Mouse (Mus musculus) MEL (cell line): ENCODE results near the gene Cma1.

ENCODE experiments used
- CTCF ChIP-seq, 3 experiments: IDR thresholded peaks in 2 of 3; conservative IDR thresholded peaks in 1 of 3; 2 replicates each; pipeline ENCODE4 v1.5.1; 2011 to 2012; ENCODE audit warnings: low read length in 3 of 3, low read depth in 2 of 3, mild to moderate bottlenecking in 2 of 3, improper control_type of control experiment in 1 of 3, inconsistent platforms in 1 of 3, mixed read lengths in 1 of 3, moderate library complexity in 1 of 3; ENCODE audit not compliant: control insufficient read depth in 1 of 3, insufficient read depth in 1 of 3, poor library complexity in 1 of 3, severe bottlenecking in 1 of 3
- ELF1 ChIP-seq: IDR thresholded peaks from 2 replicates; pipeline ENCODE4 v1.6.1; 2014; ENCODE audit warnings: low read depth, mild to moderate bottlenecking, inconsistent platforms, low read length, improper control_type of control experiment, moderate library complexity
- EP300 ChIP-seq, 2 experiments: IDR thresholded peaks; 2 replicates each; pipeline ENCODE4 v1.6.1; 2011; ENCODE audit warnings: improper control_type of control experiment in 2 of 2, low read length in 2 of 2, low read depth in 1 of 2, mild to moderate bottlenecking in 1 of 2
- ETS1 ChIP-seq: IDR thresholded peaks from 2 replicates; pipeline ENCODE4 v1.6.1; 2012; ENCODE audit warnings: low read depth, mild to moderate bottlenecking, inconsistent platforms, low read length, improper control_type of control experiment, moderate library complexity
- JUND ChIP-seq: IDR thresholded peaks from 2 replicates; pipeline ENCODE4 v1.6.1; 2011; ENCODE audit warnings: low read depth, mild to moderate bottlenecking, improper control_type of control experiment, low read length
- MAX ChIP-seq: IDR thresholded peaks from 2 replicates; pipeline ENCODE4 v1.6.1; 2011; ENCODE audit warnings: low read length, improper control_type of control experiment
- POLR2A ChIP-seq, 2 experiments: IDR thresholded peaks; 2 replicates each; pipeline ENCODE4 v1.6.1; 2011 to 2012; ENCODE audit warnings: low read length in 2 of 2, mild to moderate bottlenecking in 2 of 2, control low read depth in 1 of 2, improper control_type of control experiment in 1 of 2, low read depth in 1 of 2, moderate library complexity in 1 of 2; ENCODE audit not compliant: control insufficient read depth in 1 of 2, insufficient read depth in 1 of 2, poor library complexity in 1 of 2
- POLR2AphosphoS2 ChIP-seq: IDR thresholded peaks from 2 replicates; pipeline ENCODE4 v1.6.1; 2011; ENCODE audit warnings: low read length, improper control_type of control experiment
- RAD21 ChIP-seq: IDR thresholded peaks from 2 replicates; pipeline ENCODE4 v1.6.1; 2011; ENCODE audit warnings: mild to moderate bottlenecking, low read depth, low read length, improper control_type of control experiment
- SIN3A ChIP-seq: IDR thresholded peaks from 2 replicates; pipeline ENCODE4 v1.6.1; 2012; ENCODE audit warnings: low read length, improper control_type of control experiment, inconsistent platforms
- TBP ChIP-seq: IDR thresholded peaks from 2 replicates; pipeline ENCODE4 v1.8.0; 2011; ENCODE audit warnings: low read depth, low read length, improper control_type of control experiment
- TCF12 ChIP-seq: IDR thresholded peaks from 2 replicates; pipeline ENCODE4 v1.6.1; 2014; ENCODE audit warnings: low read depth, mild to moderate bottlenecking, inconsistent platforms, low read length, improper control_type of control experiment, moderate library complexity
- ZKSCAN1 ChIP-seq: IDR thresholded peaks from 2 replicates; pipeline ENCODE4 v1.6.1; 2012; ENCODE audit warnings: low read depth, mild to moderate bottlenecking, inconsistent platforms, low read length, improper control_type of control experiment, moderate library complexity

DNA sequence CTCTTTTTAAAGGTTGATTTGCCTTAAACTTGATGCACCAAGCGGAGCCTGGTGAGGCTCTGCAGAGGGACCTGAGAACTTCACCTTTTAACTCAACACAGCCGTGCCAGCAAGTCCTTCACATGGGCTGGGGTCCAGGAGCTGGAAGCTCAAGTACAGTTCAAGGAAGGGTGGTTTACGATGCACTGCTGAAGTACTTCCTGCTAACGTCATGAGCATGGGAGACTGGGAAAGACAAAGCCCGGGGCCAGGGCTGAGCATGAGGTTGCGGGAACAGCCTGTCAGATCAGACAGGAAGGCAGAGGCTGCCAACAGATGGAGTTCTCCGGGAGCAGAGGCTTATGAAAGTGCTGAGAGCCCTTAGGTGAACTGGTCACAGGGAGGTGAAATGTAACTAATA is 10.9 kb downstream of the Cma1 start:
- TF ChIP-seq POLR2A (IDR thresholded peaks at IDR 0.05; ENCODE audit: control insufficient read depth in 1 of 2, insufficient read depth in 1 of 2, low read depth in 1 of 2, low read length in 2 of 2, poor library complexity in 1 of 2) (no peak), TBP (no peak), CTCF (IDR thresholded peaks at IDR 0.05 in 2 of 3, conservative IDR thresholded peaks at IDR 0.05 in 1 of 3; ENCODE audit: control insufficient read depth in 1 of 3, insufficient read depth in 1 of 3, low read depth in 2 of 3, low read length in 3 of 3, poor library complexity in 1 of 3, severe bottlenecking in 1 of 3) (no peak), MAX (no peak), ZKSCAN1 (no peak), SIN3A (no peak), EP300 (IDR thresholded peaks at IDR 0.05; ENCODE audit: low read depth in 1 of 2, low read length in 2 of 2) (no peak), POLR2AphosphoS2 (no peak), ETS1 (no peak), JUND (no peak), RAD21 (no peak), TCF12 (no peak), ELF1 (no peak)
